In genomic region chr11:55015831-55016241, GRCm38 (mm10) we compare ENCODE assay signal across 8 mouse cellular contexts. TPM values are rescaled to one million over a fixed set of nuclear protein-coding genes. Genes with fewer than 3 reads are reported as not detected.
DNase-seq lines count a peak whose midpoint lies in the region; ATAC-seq and TF ChIP-seq lines count a peak whose summit lies in the region.

No protein-coding gene starts in this region.

- no peak for ATAC-seq in midbrain, embryonic 14.5 days (ENCODE audit: low FRiP score, low TSS enrichment)
- no peak for ATAC-seq in kidney, postnatal 0 days (replicated peaks; ENCODE audit: low FRiP score, low read depth)
- ATAC-seq in midbrain, postnatal 0 days (ENCODE audit: low FRiP score) = 0 out of 2 replicates have a peak, but pooled peaks have one; percentile 58

- no peaks in the 10 kb centered on the region for H3K27me3 ChIP-seq in midbrain, embryonic 14.5 days (ENCODE audit: control insufficient read depth, insufficient read depth, low read length)
- H3K27me3 ChIP-seq in midbrain, embryonic 10.5 days (ENCODE audit: low read depth, poor library complexity, severe bottlenecking) = no peaks in the 10 kb centered on the region
- H3K27me3 ChIP-seq in cerebellum, adult 2 months (ENCODE audit: control insufficient read depth, insufficient read depth, low read length) = no peaks in the 10 kb centered on the region
- no peaks in the 10 kb centered on the region for H3K27me3 ChIP-seq in heart, adult 2 months (ENCODE audit: control insufficient read depth, insufficient read depth, low read length)
- H3K27me3 ChIP-seq in kidney, postnatal 0 days (ENCODE audit: insufficient read depth, low read length) = no peaks in the 10 kb centered on the region
- H3K27me3 ChIP-seq in midbrain, postnatal 0 days (ENCODE audit: insufficient read depth, low read length) = no peaks in the 10 kb centered on the region

- H3K4me3 ChIP-seq in midbrain, embryonic 14.5 days (replicated peaks; ENCODE audit: low read depth, low read length) = no peak overlapping the region
- H3K4me3 ChIP-seq in midbrain, embryonic 10.5 days = no peak overlapping the region
- no peak overlapping the region for H3K4me3 ChIP-seq in cerebellum, adult 2 months (replicated peaks; ENCODE audit: insufficient read depth, low read depth, low read length)
- H3K4me3 ChIP-seq in heart, adult 2 months = no peak overlapping the region
- no peak overlapping the region for H3K4me3 ChIP-seq in kidney, postnatal 0 days (replicated peaks; ENCODE audit: low read depth, low read length)
- H3K4me3 ChIP-seq in midbrain, postnatal 0 days (ENCODE audit: low read depth, low read length) = no peak overlapping the region

- 79% methylated on average over 9 of the region's 9 CpGs for whole genome bisulfite sequencing in midbrain, embryonic 14.5 days
- 82% methylated on average over 9 of the region's 9 CpGs for WGBS in midbrain, embryonic 10.5 days
- 2% methylated on average over 9 of the region's 9 CpGs for WGBS in cerebellum, adult 2 months
- 34% methylated on average over 9 of the region's 9 CpGs for WGBS in heart, adult 2 months
- 48% methylated on average over 9 of the region's 9 CpGs for WGBS in kidney, postnatal 0 days
- WGBS in midbrain, postnatal 0 days = 64% methylated on average over 9 of the region's 9 CpGs

- intact Hi-C loops in heart, adult 2 months (cut with DNase I) = loop anchor here (2.0 kb wide), 1 partner anchor 17 kb away; the partner anchor contains the start of gene Anxa6

- TF ChIP-seq POLR2A in cerebellum, adult 2 months (IDR thresholded peaks at IDR 0.05; ENCODE audit: borderline replicate concordance, insufficient read depth, low read length) = no peak
- 0 out of 2 replicates have a peak, but pooled peaks have one; percentile 28 for TF ChIP-seq POLR2A in heart, adult 2 months (IDR thresholded peaks at IDR 0.05; ENCODE audit: insufficient read depth, low read depth, low read length)

- peaks cover 5% of the 10 kb centered on the region; the same call in 1 of the 2 replicates for H3K4me1 ChIP-seq in midbrain, embryonic 14.5 days (ENCODE audit: control insufficient read depth, insufficient read depth, low read length)
- peaks cover 16% of the 10 kb centered on the region for H3K4me1 ChIP-seq in midbrain, embryonic 10.5 days
- H3K4me1 ChIP-seq in cerebellum, adult 2 months (ENCODE audit: control insufficient read depth, insufficient read depth, low read length) = peaks cover 27% of the 10 kb centered on the region
- H3K4me1 ChIP-seq in heart, adult 2 months (ENCODE audit: control insufficient read depth, insufficient read depth, low read length) = peaks cover 32% of the 10 kb centered on the region
- H3K4me1 ChIP-seq in kidney, postnatal 0 days (replicated peaks; ENCODE audit: insufficient read depth, low read length) = no peaks in the 10 kb centered on the region
- peaks cover 3% of the 10 kb centered on the region; the same call in 1 of the 2 replicates for H3K4me1 ChIP-seq in midbrain, postnatal 0 days (ENCODE audit: insufficient read depth, low read length)

- no peaks in the 10 kb centered on the region for H3K9me3 ChIP-seq in midbrain, embryonic 14.5 days (ENCODE audit: control insufficient read depth, low read length)
- H3K9me3 ChIP-seq in midbrain, embryonic 10.5 days (replicated peaks) = no peaks in the 10 kb centered on the region
- H3K9me3 ChIP-seq in kidney, postnatal 0 days (replicated peaks; ENCODE audit: low read length) = no peaks in the 10 kb centered on the region
- no peaks in the 10 kb centered on the region for H3K9me3 ChIP-seq in midbrain, postnatal 0 days (ENCODE audit: low read length)

- no peak overlapping the region for H3K9ac ChIP-seq in midbrain, embryonic 14.5 days (replicated peaks; ENCODE audit: low read length)
- 0 out of 2 replicates have a peak overlapping the region, but pooled peaks have one; percentile 13 for H3K9ac ChIP-seq in heart, adult 2 months (ENCODE audit: low read depth, low read length)
- H3K9ac ChIP-seq in kidney, postnatal 0 days (ENCODE audit: low read depth, low read length) = 0 out of 2 replicates have a peak overlapping the region, but pooled peaks have one; percentile 8
- no peak overlapping the region for H3K9ac ChIP-seq in midbrain, postnatal 0 days (replicated peaks; ENCODE audit: low read length, poor library complexity, severe bottlenecking)

- H3K36me3 ChIP-seq in midbrain, embryonic 14.5 days (ENCODE audit: control insufficient read depth, insufficient read depth, low read length) = 0 out of 2 replicates have a peak, but pooled peaks cover 2% of the 10 kb centered on the region
- 0 out of 2 replicates have a peak, but pooled peaks cover 2% of the 10 kb centered on the region for H3K36me3 ChIP-seq in midbrain, embryonic 10.5 days
- peaks cover 30% of the 10 kb centered on the region for H3K36me3 ChIP-seq in heart, adult 2 months (ENCODE audit: control insufficient read depth, insufficient read depth, low read length)
- H3K36me3 ChIP-seq in kidney, postnatal 0 days (ENCODE audit: insufficient read depth, low read length) = peaks cover 18% of the 10 kb centered on the region
- H3K36me3 ChIP-seq in midbrain, postnatal 0 days (ENCODE audit: insufficient read depth, low read length) = peaks cover 3% of the 10 kb centered on the region; the same call in 1 of the 2 replicates

- no peak overlapping the region for H3K4me2 ChIP-seq in midbrain, embryonic 14.5 days (ENCODE audit: low read length)
- no peak overlapping the region for H3K4me2 ChIP-seq in kidney, postnatal 0 days (ENCODE audit: low read length)
- H3K4me2 ChIP-seq in midbrain, postnatal 0 days (ENCODE audit: low read depth, low read length, poor library complexity, severe bottlenecking) = no peak overlapping the region

- H3K79me2 ChIP-seq in heart, adult 2 months (replicated peaks; ENCODE audit: control insufficient read depth, insufficient read depth, low read length) = peaks cover 2% of the 10 kb centered on the region; the same call in 1 of the 2 replicates

- TF ChIP-seq EP300 in heart, adult 2 months (IDR thresholded peaks at IDR 0.05; ENCODE audit: insufficient read depth, low read depth, low read length) = peak; percentile 80

- peak; percentile 75 for DNase-seq in midbrain, embryonic 14.5 days
- no peak for DNase-seq in midbrain, embryonic 10.5 days (ENCODE audit: low spot score)
- peak; percentile 68 to 79 for DNase-seq in cerebellum, adult 2 months
- peak; percentile 57 to 70 for DNase-seq in heart, adult 2 months
- DNase-seq in kidney, postnatal 0 days (ENCODE audit: low spot score) = peak; percentile 38
- peak; percentile 79 for DNase-seq in midbrain, postnatal 0 days (ENCODE audit: low spot score)
- no peak for DNase-seq in spleen, postnatal 36 days (ENCODE audit: low spot score in 2 of 2)
- no peak for DNase-seq in thymus, adult 18-20 months

- no peak for TF ChIP-seq CTCF in cerebellum, adult 2 months (IDR thresholded peaks at IDR 0.05; ENCODE audit: borderline replicate concordance, insufficient read depth, low read depth, low read length)
- TF ChIP-seq CTCF in heart, adult 2 months (IDR thresholded peaks at IDR 0.05) = no peak
- TF ChIP-seq CTCF in kidney, postnatal 0 days (IDR thresholded peaks at IDR 0.05; ENCODE audit: low read depth) = no peak
- no peak for TF ChIP-seq CTCF in midbrain, postnatal 0 days (IDR thresholded peaks at IDR 0.05)

- no peak overlapping the region for H3K27ac ChIP-seq in midbrain, embryonic 14.5 days (replicated peaks; ENCODE audit: low read depth, low read length)
- no peak overlapping the region for H3K27ac ChIP-seq in midbrain, embryonic 10.5 days (replicated peaks)
- peak overlapping the region; percentile 8 for H3K27ac ChIP-seq in cerebellum, adult 2 months (ENCODE audit: insufficient read depth, low read length)
- peak overlapping the region; percentile 84 for H3K27ac ChIP-seq in heart, adult 2 months
- 0 out of 2 replicates have a peak overlapping the region, but pooled peaks have one; percentile 47 for H3K27ac ChIP-seq in kidney, postnatal 0 days
- H3K27ac ChIP-seq in midbrain, postnatal 0 days (ENCODE audit: low read depth, low read length) = peak overlapping the region; percentile 47

RNA-seq across cellular contexts. Expression of gene Anxa6, which starts 17.4 kb away (rescaled TPM):
- 14.3 and 38.3 TPM in 2 replicates for polyA plus RNA-seq in midbrain, embryonic 14.5 days (2014; fragmentation: Nextera tagmentation; extraction: Ambion mirVana)
- polyA plus RNA-seq in midbrain, embryonic 10.5 days (2016; fragmentation: Nextera tagmentation; extraction: Ambion mirVana) = 53.9 and 71.1 TPM in 2 replicates
- 131 and 141 TPM in 2 replicates for polyA plus RNA-seq in cerebellum, adult 2 months (2012; rRNA removed)
- 100 to 1,000 TPM; 205 to 213 TPM for total RNA-seq in heart, adult 2 months (2021)
- 136 and 193 TPM in 2 replicates for polyA plus RNA-seq in heart, adult 2 months (2012; rRNA removed)
- polyA plus RNA-seq in kidney, postnatal 0 days (2015; fragmentation: Nextera tagmentation; extraction: Ambion mirVana) = 146 and 176 TPM in 2 replicates
- 48.2 and 51.5 TPM in 2 replicates for total RNA-seq in midbrain, postnatal 0 days (2014; rRNA removed)
- polyA plus RNA-seq in midbrain, postnatal 0 days (2015; fragmentation: Nextera tagmentation; extraction: Ambion mirVana) = 37.6 and 39.3 TPM in 2 replicates

RNA-seq across cellular contexts. Expression of gene Tnip1, which starts 53.1 kb away (rescaled TPM):
- polyA plus RNA-seq in midbrain, embryonic 14.5 days (2014; fragmentation: Nextera tagmentation; extraction: Ambion mirVana) = 15.1 and 15.5 TPM in 2 replicates
- 9.5 and 11.6 TPM in 2 replicates for polyA plus RNA-seq in midbrain, embryonic 10.5 days (2016; fragmentation: Nextera tagmentation; extraction: Ambion mirVana)
- polyA plus RNA-seq in cerebellum, adult 2 months (2012; rRNA removed) = 31.1 and 33.1 TPM in 2 replicates
- 10 to 100 TPM; 25.9 to 34.4 TPM for total RNA-seq in heart, adult 2 months (2021)
- polyA plus RNA-seq in heart, adult 2 months (2012; rRNA removed) = 26.6 and 31.9 TPM in 2 replicates
- polyA plus RNA-seq in kidney, postnatal 0 days (2015; fragmentation: Nextera tagmentation; extraction: Ambion mirVana) = 17.5 and 20.3 TPM in 2 replicates
- total RNA-seq in midbrain, postnatal 0 days (2014; rRNA removed) = 19.2 and 20.9 TPM in 2 replicates
- polyA plus RNA-seq in midbrain, postnatal 0 days (2015; fragmentation: Nextera tagmentation; extraction: Ambion mirVana) = 17.0 and 17.2 TPM in 2 replicates

Comparison
In these comparisons a context has a peak if more than half of its experiments do, and no peak if none do; other contexts are left out.
1. DNase-seq: peak in midbrain, embryonic 14.5 days (single experiment), cerebellum, adult 2 months (2 of 2), heart, adult 2 months (2 of 2), kidney, postnatal 0 days (single experiment) and midbrain, postnatal 0 days (single experiment); none in midbrain, embryonic 10.5 days (single experiment), spleen, postnatal 36 days (0 of 2) and thymus, adult 18-20 months (0 of 2).
2. H3K27ac ChIP-seq: peak in cerebellum, adult 2 months (single experiment), heart, adult 2 months (single experiment), kidney, postnatal 0 days (single experiment) and midbrain, postnatal 0 days (single experiment); none in midbrain, embryonic 14.5 days (single experiment) and midbrain, embryonic 10.5 days (single experiment).
3. H3K9ac ChIP-seq: peak in heart, adult 2 months (single experiment) and kidney, postnatal 0 days (single experiment); none in midbrain, embryonic 14.5 days (single experiment) and midbrain, postnatal 0 days (single experiment).